Mouse (Mus musculus): ENCODE data around the gene Lix1l. TPM values are rescaled to one million over a fixed set of nuclear protein-coding genes. Genes with fewer than 3 reads are reported as not detected.

The Lix1l gene
- total and polyA plus RNA-seq, 3 experiments, result 0.49 to 3.6 (median 2.4) TPM

GRCm38 (mm10) chr3:96666916-96667315 lies 66.0 kb downstream of the Lix1l start:
- ATAC-seq (ENCODE audit: extremely low read depth, insufficient number of reproducible peaks, low FRiP score, poor library complexity, severe bottlenecking) (no peak), DNase-seq (ENCODE audit: low spot score) (no peak)
- TF ChIP-seq TAL1 (conservative IDR thresholded peaks at IDR 0.05; ENCODE audit: low read depth, low read length), result no peak
- no peak for TF ChIP-seq GATA1 (IDR thresholded peaks at IDR 0.05; ENCODE audit: borderline replicate concordance, low read length)
- no peak for TF ChIP-seq POLR2AphosphoS5 (IDR thresholded peaks at IDR 0.05; ENCODE audit: insufficient replicate concordance, low read depth, low read length)
- no peak for TF ChIP-seq CTCF (IDR thresholded peaks at IDR 0.05; ENCODE audit: low read depth, low read length)
- no peak for TF ChIP-seq GATA2 (IDR thresholded peaks at IDR 0.05; ENCODE audit: borderline replicate concordance, low read depth, low read length)
- peaks cover 18% of the 10 kb centered on the region for H3K4me1 ChIP-seq (ENCODE audit: insufficient read depth, low read depth, low read length)
- H3K36me3 ChIP-seq (replicated peaks), result no peaks in the 10 kb centered on the region
- H3K9me3 ChIP-seq (replicated peaks), result no peaks in the 10 kb centered on the region
- peaks cover 25% of the 10 kb centered on the region for H3K27me3 ChIP-seq (ENCODE audit: insufficient read depth, low read length)
- H3K4me3 ChIP-seq (ENCODE audit: low read depth, low read length), result no peak overlapping the region

GRCm38 (mm10) chr3:96667316-96667715 lies 66.4 kb downstream of the Lix1l start:
- H3K4me3 ChIP-seq (ENCODE audit: low read depth, low read length), result no peak overlapping the region
- peaks cover 18% of the 10 kb centered on the region for H3K4me1 ChIP-seq (ENCODE audit: insufficient read depth, low read depth, low read length)
- no peak for ATAC-seq (ENCODE audit: extremely low read depth, insufficient number of reproducible peaks, low FRiP score, poor library complexity, severe bottlenecking)
- no peak for DNase-seq (ENCODE audit: low spot score)
- H3K9me3 ChIP-seq (replicated peaks), result no peaks in the 10 kb centered on the region
- peak; percentile 7; the same call in 1 of the 2 replicates for TF ChIP-seq CTCF (IDR thresholded peaks at IDR 0.05; ENCODE audit: low read depth, low read length)
- no peak for TF ChIP-seq GATA2 (IDR thresholded peaks at IDR 0.05; ENCODE audit: borderline replicate concordance, low read depth, low read length)
- peaks cover 29% of the 10 kb centered on the region for H3K27me3 ChIP-seq (ENCODE audit: insufficient read depth, low read length)
- H3K36me3 ChIP-seq (replicated peaks), result no peaks in the 10 kb centered on the region

GRCm38 (mm10) chr3:96668424-96669067 lies 67.6 kb downstream of the Lix1l start:
- DNase-seq (ENCODE audit: low spot score) (no peak), ATAC-seq (ENCODE audit: extremely low read depth, insufficient number of reproducible peaks, low FRiP score, poor library complexity, severe bottlenecking) (no peak)
- H3K36me3 ChIP-seq (replicated peaks), result no peaks in the 10 kb centered on the region
- H3K4me3 ChIP-seq (ENCODE audit: low read depth, low read length), result no peak overlapping the region
- TF ChIP-seq TAL1 (conservative IDR thresholded peaks at IDR 0.05; ENCODE audit: low read depth, low read length), result no peak
- TF ChIP-seq GATA1 (IDR thresholded peaks at IDR 0.05; ENCODE audit: borderline replicate concordance, low read length), result no peak
- no peak for TF ChIP-seq CTCF (IDR thresholded peaks at IDR 0.05; ENCODE audit: low read depth, low read length)
- TF ChIP-seq GATA2 (IDR thresholded peaks at IDR 0.05; ENCODE audit: borderline replicate concordance, low read depth, low read length), result no peak
- no peak for TF ChIP-seq POLR2AphosphoS5 (IDR thresholded peaks at IDR 0.05; ENCODE audit: insufficient replicate concordance, low read depth, low read length)
- peaks cover 37% of the 10 kb centered on the region for H3K27me3 ChIP-seq (ENCODE audit: insufficient read depth, low read length)
- no peaks in the 10 kb centered on the region for H3K9me3 ChIP-seq (replicated peaks)
- H3K4me1 ChIP-seq (ENCODE audit: insufficient read depth, low read depth, low read length), result peaks cover 16% of the 10 kb centered on the region

GRCm38 (mm10) chr3:96669727-96670468 lies 68.9 kb downstream of the Lix1l start, which contains the start of gene Ankrd35:
Gene Ankrd35 (plus strand): TSS chr3:96670131.
- ATAC-seq (ENCODE audit: extremely low read depth, insufficient number of reproducible peaks, low FRiP score, poor library complexity, severe bottlenecking) (peak; percentile 54), DNase-seq (ENCODE audit: low spot score) (peak; percentile 75)
- peak within 1 kb of the TSS; percentile 67; the same call in 1 of the 2 replicates for H3K4me3 ChIP-seq (ENCODE audit: low read depth, low read length)
- H3K4me1 ChIP-seq (ENCODE audit: insufficient read depth, low read depth, low read length), result peaks cover 12% of the 10 kb centered on the region
- H3K27me3 ChIP-seq (ENCODE audit: insufficient read depth, low read length), result peaks cover 40% of the 10 kb centered on the region
- TF ChIP-seq GATA2 (IDR thresholded peaks at IDR 0.05; ENCODE audit: borderline replicate concordance, low read depth, low read length) (no peak), TAL1 (conservative IDR thresholded peaks at IDR 0.05; ENCODE audit: low read depth, low read length) (no peak), POLR2AphosphoS5 (IDR thresholded peaks at IDR 0.05; ENCODE audit: insufficient replicate concordance, low read depth, low read length) (no peak), GATA1 (IDR thresholded peaks at IDR 0.05; ENCODE audit: borderline replicate concordance, low read length) (no peak), CTCF (IDR thresholded peaks at IDR 0.05; ENCODE audit: low read depth, low read length) (no peak)
- H3K36me3 ChIP-seq (replicated peaks), result no peaks in the 10 kb centered on the region
- H3K9me3 ChIP-seq (replicated peaks), result no peaks in the 10 kb centered on the region

GRCm38 (mm10) chr3:96671519-96671918 lies 70.6 kb downstream of the Lix1l start:
- peaks cover 21% of the 10 kb centered on the region for H3K4me1 ChIP-seq (ENCODE audit: insufficient read depth, low read depth, low read length)
- H3K4me3 ChIP-seq (ENCODE audit: low read depth, low read length), result no peak overlapping the region
- no peaks in the 10 kb centered on the region for H3K9me3 ChIP-seq (replicated peaks)
- no peaks in the 10 kb centered on the region for H3K36me3 ChIP-seq (replicated peaks)
- TF ChIP-seq GATA2 (IDR thresholded peaks at IDR 0.05; ENCODE audit: borderline replicate concordance, low read depth, low read length), result no peak
- no peak for TF ChIP-seq TAL1 (conservative IDR thresholded peaks at IDR 0.05; ENCODE audit: low read depth, low read length)
- TF ChIP-seq POLR2AphosphoS5 (IDR thresholded peaks at IDR 0.05; ENCODE audit: insufficient replicate concordance, low read depth, low read length), result no peak
- TF ChIP-seq GATA1 (IDR thresholded peaks at IDR 0.05; ENCODE audit: borderline replicate concordance, low read length), result no peak
- no peak for TF ChIP-seq CTCF (IDR thresholded peaks at IDR 0.05; ENCODE audit: low read depth, low read length)
- ATAC-seq (ENCODE audit: extremely low read depth, insufficient number of reproducible peaks, low FRiP score, poor library complexity, severe bottlenecking) (no peak), DNase-seq (ENCODE audit: low spot score) (no peak)
- peaks cover 40% of the 10 kb centered on the region for H3K27me3 ChIP-seq (ENCODE audit: insufficient read depth, low read length)

GRCm38 (mm10) chr3:96673514-96673913 lies 72.6 kb downstream of the Lix1l start:
- H3K4me3 ChIP-seq (ENCODE audit: low read depth, low read length), result no peak overlapping the region
- no peak for ATAC-seq (ENCODE audit: extremely low read depth, insufficient number of reproducible peaks, low FRiP score, poor library complexity, severe bottlenecking)
- H3K36me3 ChIP-seq (replicated peaks), result no peaks in the 10 kb centered on the region
- peaks cover 21% of the 10 kb centered on the region for H3K4me1 ChIP-seq (ENCODE audit: insufficient read depth, low read depth, low read length)
- no peak for TF ChIP-seq CTCF (IDR thresholded peaks at IDR 0.05; ENCODE audit: low read depth, low read length)
- no peak for TF ChIP-seq GATA1 (IDR thresholded peaks at IDR 0.05; ENCODE audit: borderline replicate concordance, low read length)
- no peak for TF ChIP-seq GATA2 (IDR thresholded peaks at IDR 0.05; ENCODE audit: borderline replicate concordance, low read depth, low read length)
- no peak for TF ChIP-seq POLR2AphosphoS5 (IDR thresholded peaks at IDR 0.05; ENCODE audit: insufficient replicate concordance, low read depth, low read length)
- no peak for TF ChIP-seq TAL1 (conservative IDR thresholded peaks at IDR 0.05; ENCODE audit: low read depth, low read length)
- peaks cover 40% of the 10 kb centered on the region for H3K27me3 ChIP-seq (ENCODE audit: insufficient read depth, low read length)
- no peaks in the 10 kb centered on the region for H3K9me3 ChIP-seq (replicated peaks)
- no peak for DNase-seq (ENCODE audit: low spot score)

Data from G1E (cell line).